ENCODE assay signal across 7 mouse cellular contexts in genomic region chr7:68129546-68130253, GRCm38 (mm10).
DNase-seq lines count a peak whose midpoint lies in the region; ATAC-seq and TF ChIP-seq lines count a peak whose summit lies in the region.

No protein-coding gene starts in this region.

- ATAC-seq in intestine, postnatal 0 days, result peak; percentile 58
- peak; percentile 27 for ATAC-seq in midbrain, embryonic 12.5 days (ENCODE audit: low FRiP score, low read depth)

- no peaks in the 10 kb centered on the region for H3K9me3 ChIP-seq in intestine, postnatal 0 days (ENCODE audit: control insufficient read depth)
- no peaks in the 10 kb centered on the region for H3K9me3 ChIP-seq in midbrain, embryonic 12.5 days

- H3K27me3 ChIP-seq in intestine, postnatal 0 days (replicated peaks; ENCODE audit: control insufficient read depth, insufficient read depth, low read length), result no peaks in the 10 kb centered on the region
- no peaks in the 10 kb centered on the region for H3K27me3 ChIP-seq in midbrain, embryonic 12.5 days
- H3K27me3 ChIP-seq in small intestine, adult 2 months (ENCODE audit: control insufficient read depth, insufficient read depth, low read length), result no peaks in the 10 kb centered on the region

- no peak for TF ChIP-seq POLR2A in small intestine, adult 2 months (IDR thresholded peaks at IDR 0.05; ENCODE audit: low read depth, low read length)

- intact Hi-C loops in gastrocnemius, postnatal 36 days (cut with DNase I), result loop anchor here (1.0 to 5.0 kb wide), 4 partner anchors 42 to 327 kb away; no protein-coding TSS in a partner anchor
- intact Hi-C loops in left cerebral cortex, postnatal 4 days (cut with DNase I), result loop anchor here (2.0 to 5.0 kb wide), 3 partner anchors 173 to 332 kb away; partner anchors contain the start of gene Igf1r

- no peaks in the 10 kb centered on the region for H3K4me1 ChIP-seq in intestine, postnatal 0 days (replicated peaks; ENCODE audit: control insufficient read depth, insufficient read depth, low read length)
- H3K4me1 ChIP-seq in midbrain, embryonic 12.5 days, result peaks cover 54% of the 10 kb centered on the region
- no peaks in the 10 kb centered on the region for H3K4me1 ChIP-seq in small intestine, adult 2 months (ENCODE audit: control insufficient read depth, insufficient read depth, insufficient read length, low read length)

- H3K4me2 ChIP-seq in intestine, postnatal 0 days (replicated peaks; ENCODE audit: low read depth), result peak overlapping the region; percentile 80
- H3K4me2 ChIP-seq in midbrain, embryonic 12.5 days (replicated peaks), result peak overlapping the region; percentile 76

- DNase-seq in adrenal gland, adult 18-20 months (ENCODE audit: low spot score in 2 of 2), result peak; percentile 83 to 85
- DNase-seq in embryo, embryonic 11 days, result peak; percentile 87
- DNase-seq in gastrocnemius, postnatal 36 days, result peak; percentile 83 to 95
- DNase-seq in left cerebral cortex, postnatal 4 days, result peak; percentile 88

- peak overlapping the region; percentile 67 for H3K9ac ChIP-seq in intestine, postnatal 0 days (ENCODE audit: low read depth, low read length)
- peak overlapping the region; percentile 78 for H3K9ac ChIP-seq in midbrain, embryonic 12.5 days (replicated peaks)

- no peaks in the 10 kb centered on the region for H3K36me3 ChIP-seq in intestine, postnatal 0 days (ENCODE audit: control insufficient read depth, insufficient read depth)
- no peaks in the 10 kb centered on the region for H3K36me3 ChIP-seq in midbrain, embryonic 12.5 days
- H3K36me3 ChIP-seq in small intestine, adult 2 months (ENCODE audit: control insufficient read depth, insufficient read depth, low read length), result no peaks in the 10 kb centered on the region

- TF ChIP-seq CTCF in intestine, postnatal 0 days (IDR thresholded peaks at IDR 0.05; ENCODE audit: low read depth), result no peak
- no peak for TF ChIP-seq CTCF in small intestine, adult 2 months (IDR thresholded peaks at IDR 0.05; ENCODE audit: extremely low read depth, insufficient read length, insufficient replicate concordance, low read depth, low read length)

- H3K4me3 ChIP-seq in intestine, postnatal 0 days (ENCODE audit: low read depth, low read length), result peak overlapping the region; percentile 64
- H3K4me3 ChIP-seq in midbrain, embryonic 12.5 days, result peak overlapping the region; percentile 69
- peak overlapping the region; percentile 82 for H3K4me3 ChIP-seq in small intestine, adult 2 months (ENCODE audit: low read depth, low read length)

- H3K27ac ChIP-seq in intestine, postnatal 0 days (ENCODE audit: low read depth, low read length), result peak overlapping the region; percentile 80
- H3K27ac ChIP-seq in midbrain, embryonic 12.5 days (replicated peaks), result peak overlapping the region; percentile 92
- H3K27ac ChIP-seq in small intestine, adult 2 months (ENCODE audit: insufficient read depth, low read depth, low read length), result peak overlapping the region; percentile 38

- under 1% methylated on average over 19 of the region's 19 CpGs for WGBS in intestine, postnatal 0 days
- 3% methylated on average over 19 of the region's 19 CpGs for WGBS in midbrain, embryonic 12.5 days
- under 1% methylated on average over 19 of the region's 19 CpGs for WGBS in small intestine, adult 2 months

Comparison
In these comparisons a context has a peak if more than half of its experiments do, and no peak if none do; other contexts are left out.
1. Peak in every context shown above with its lines: DNase-seq, ATAC-seq, H3K4me3 ChIP-seq and H3K27ac ChIP-seq.
2. H3K27ac ChIP-seq: peak in every context shown above with its lines; median percentile 92 in midbrain, embryonic 12.5 days; 80 in intestine, postnatal 0 days; 38 in small intestine, adult 2 months.